8 mouse cellular contexts compared by ENCODE assay signal in the genomic region with DNA sequence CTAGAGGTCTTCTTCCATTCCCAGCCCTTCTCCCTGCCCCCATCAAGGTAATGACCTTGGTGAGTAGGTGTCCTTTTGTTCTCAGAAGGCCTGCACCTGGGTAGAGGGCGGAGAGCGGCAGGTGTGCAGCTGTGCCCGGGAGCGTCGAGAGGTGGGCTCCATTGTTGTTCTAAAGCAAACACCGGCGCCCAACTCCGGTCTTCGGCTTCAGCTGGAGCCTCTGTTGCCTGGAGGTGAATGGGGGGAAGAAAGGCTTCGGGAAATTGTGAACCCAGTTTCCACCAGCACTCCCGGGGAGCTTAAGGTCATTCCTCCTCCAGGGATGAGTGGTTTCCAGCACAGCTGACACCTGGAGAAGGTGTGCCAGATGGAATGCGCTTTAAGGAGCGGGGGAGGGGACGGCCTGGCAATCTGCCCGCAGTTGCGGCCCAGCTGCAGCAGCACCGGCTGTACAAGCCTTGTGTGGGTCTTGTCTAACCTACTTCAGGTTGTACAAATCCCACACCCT. TPM values are rescaled to one million over a fixed set of nuclear protein-coding genes. Genes with fewer than 3 reads are reported as not detected.
DNase-seq lines count a peak whose midpoint lies in the region; ATAC-seq lines count a peak whose summit lies in the region.

No protein-coding gene starts in this region.

- DNase-seq in heart, postnatal 4 days = peak; percentile 42
- no peak for DNase-seq in heart, postnatal 10 days
- DNase-seq in embryonic facial prominence, embryonic 14.5 days (ENCODE audit: low spot score) = peak; percentile 72
- DNase-seq in lung, postnatal 25 days (ENCODE audit: low spot score) = peak; percentile 79
- no peak for DNase-seq in layer of hippocampus, postnatal 10 days (ENCODE audit: low spot score in 2 of 2)
- no peak for DNase-seq in left cerebral cortex, postnatal 36 days (ENCODE audit: low spot score in 2 of 2)
- no peak for DNase-seq in gastrocnemius, postnatal 25 days

- no peak overlapping the region; the same call in 1 of the 2 replicates for H3K4me3 ChIP-seq in embryonic facial prominence, embryonic 14.5 days (ENCODE audit: low read depth, low read length)
- H3K4me3 ChIP-seq in kidney, embryonic 15.5 days (replicated peaks) = peak overlapping the region; percentile 6; the same call in 1 of the 2 replicates

- H3K27me3 ChIP-seq in embryonic facial prominence, embryonic 14.5 days (replicated peaks; ENCODE audit: control insufficient read depth, insufficient read depth, low read length) = 0 out of 2 replicates have a peak, but pooled peaks cover 5% of the 10 kb centered on the region
- H3K27me3 ChIP-seq in kidney, embryonic 15.5 days = no peaks in the 10 kb centered on the region

- H3K9me3 ChIP-seq in embryonic facial prominence, embryonic 14.5 days (ENCODE audit: control insufficient read depth, low read length) = peaks cover 7% of the 10 kb centered on the region; the same call in 1 of the 2 replicates
- peaks cover 3% of the 10 kb centered on the region; the same call in 1 of the 2 replicates for H3K9me3 ChIP-seq in kidney, embryonic 15.5 days (replicated peaks)

- intact Hi-C loops in heart, postnatal 10 days (cut with DNase I) = no loop called here
- intact Hi-C loops in left cerebral cortex, postnatal 36 days (cut with DNase I) = no loop called here

- H3K4me2 ChIP-seq in embryonic facial prominence, embryonic 14.5 days (ENCODE audit: low read depth, low read length) = peak overlapping the region; percentile 35
- H3K4me2 ChIP-seq in kidney, embryonic 15.5 days = peak overlapping the region; percentile 78

- H3K27ac ChIP-seq in embryonic facial prominence, embryonic 14.5 days (replicated peaks; ENCODE audit: low read depth, low read length) = peak overlapping the region; percentile 63
- H3K27ac ChIP-seq in kidney, embryonic 15.5 days = peak overlapping the region; percentile 82

- WGBS in embryonic facial prominence, embryonic 14.5 days = 10% methylated on average over 17 of the region's 17 CpGs
- 15% methylated on average over 17 of the region's 17 CpGs for WGBS in kidney, embryonic 15.5 days

- peak overlapping the region; percentile 31; the same call in 1 of the 2 replicates for H3K9ac ChIP-seq in embryonic facial prominence, embryonic 14.5 days (ENCODE audit: low read depth, low read length)
- no peak overlapping the region for H3K9ac ChIP-seq in kidney, embryonic 15.5 days

- H3K36me3 ChIP-seq in embryonic facial prominence, embryonic 14.5 days (ENCODE audit: control insufficient read depth, insufficient read depth, low read length) = no peaks in the 10 kb centered on the region
- no peaks in the 10 kb centered on the region for H3K36me3 ChIP-seq in kidney, embryonic 15.5 days

- H3K4me1 ChIP-seq in embryonic facial prominence, embryonic 14.5 days (ENCODE audit: control insufficient read depth, insufficient read depth, low read length) = peaks cover 13% of the 10 kb centered on the region
- peaks cover 20% of the 10 kb centered on the region for H3K4me1 ChIP-seq in kidney, embryonic 15.5 days

- ATAC-seq in embryonic facial prominence, embryonic 14.5 days (ENCODE audit: low read depth) = peak; percentile 87
- peak; percentile 80 for ATAC-seq in kidney, embryonic 15.5 days (replicated peaks; ENCODE audit: low FRiP score)

RNA-seq across cellular contexts. Expression of a gene that starts 8.4 kb away (rescaled TPM):
- 10 to 100 TPM; 33.9 to 34.2 TPM for total RNA-seq in heart, postnatal 4 days (2021)
- 10 to 100 TPM; 23.5 to 25.3 TPM for total RNA-seq in heart, postnatal 10 days (2021)
- polyA plus RNA-seq in embryonic facial prominence, embryonic 14.5 days (2014; fragmentation: Nextera tagmentation; extraction: Ambion mirVana) = 31.3 and 31.5 TPM in 2 replicates
- polyA plus RNA-seq in kidney, embryonic 15.5 days (2015; fragmentation: Nextera tagmentation; extraction: Ambion mirVana) = 38.8 and 46.0 TPM in 2 replicates
- total RNA-seq in layer of hippocampus, postnatal 10 days (2021) = 10 to 100 TPM; 43.6 to 60.6 TPM
- total RNA-seq in left cerebral cortex, postnatal 36 days (2021) = 10 to 100 TPM; 48.1 to 64.3 TPM
- total RNA-seq in gastrocnemius, postnatal 25 days (2021) = 10 to 100 TPM in 1 of 2 experiments, 1 to 10 TPM in 1; 9.9 to 10.7 TPM

RNA-seq across cellular contexts. Expression of a gene that starts 20.0 kb away (rescaled TPM):
- 10 to 100 TPM; 77.0 to 77.8 TPM for total RNA-seq in heart, postnatal 4 days (2021)
- total RNA-seq in heart, postnatal 10 days (2021) = 100 to 1,000 TPM in 1 of 2 experiments, 10 to 100 TPM in 1; 82.6 to 106 TPM
- 8.6 and 10.4 TPM in 2 replicates for polyA plus RNA-seq in embryonic facial prominence, embryonic 14.5 days (2014; fragmentation: Nextera tagmentation; extraction: Ambion mirVana)
- polyA plus RNA-seq in kidney, embryonic 15.5 days (2015; fragmentation: Nextera tagmentation; extraction: Ambion mirVana) = 12.0 and 12.7 TPM in 2 replicates
- 10 to 100 TPM; 40.6 to 41.3 TPM for total RNA-seq in layer of hippocampus, postnatal 10 days (2021)
- 10 to 100 TPM; 35.5 to 36.3 TPM for total RNA-seq in left cerebral cortex, postnatal 36 days (2021)
- total RNA-seq in gastrocnemius, postnatal 25 days (2021) = 100 to 1,000 TPM; 190 to 200 TPM

RNA-seq across cellular contexts. Expression of a gene that starts 55.1 kb away (rescaled TPM):
- 10 to 100 TPM in 1 of 2 experiments, 1 to 10 TPM in 1; 8.7 to 11.2 TPM for total RNA-seq in heart, postnatal 4 days (2021)
- 10 to 100 TPM; 13.6 to 16.3 TPM for total RNA-seq in heart, postnatal 10 days (2021)
- 16.4 and 24.1 TPM in 2 replicates for polyA plus RNA-seq in embryonic facial prominence, embryonic 14.5 days (2014; fragmentation: Nextera tagmentation; extraction: Ambion mirVana)
- 19.0 and 20.4 TPM in 2 replicates for polyA plus RNA-seq in kidney, embryonic 15.5 days (2015; fragmentation: Nextera tagmentation; extraction: Ambion mirVana)
- total RNA-seq in layer of hippocampus, postnatal 10 days (2021) = 10 to 100 TPM; 11.9 to 16.1 TPM
- 10 to 100 TPM; 11.2 to 17.5 TPM for total RNA-seq in left cerebral cortex, postnatal 36 days (2021)
- 10 to 100 TPM; 11.0 to 12.3 TPM for total RNA-seq in gastrocnemius, postnatal 25 days (2021)

Comparison
In these comparisons a context has a peak if more than half of its experiments do, and no peak if none do; other contexts are left out.
1. DNase-seq: peak in heart, postnatal 4 days (single experiment), embryonic facial prominence, embryonic 14.5 days (single experiment) and lung, postnatal 25 days (single experiment); none in heart, postnatal 10 days (0 of 2), layer of hippocampus, postnatal 10 days (0 of 2), left cerebral cortex, postnatal 36 days (0 of 2) and gastrocnemius, postnatal 25 days (single experiment).